Mouse (Mus musculus): ENCODE results near the gene Gm1043.

DNA sequence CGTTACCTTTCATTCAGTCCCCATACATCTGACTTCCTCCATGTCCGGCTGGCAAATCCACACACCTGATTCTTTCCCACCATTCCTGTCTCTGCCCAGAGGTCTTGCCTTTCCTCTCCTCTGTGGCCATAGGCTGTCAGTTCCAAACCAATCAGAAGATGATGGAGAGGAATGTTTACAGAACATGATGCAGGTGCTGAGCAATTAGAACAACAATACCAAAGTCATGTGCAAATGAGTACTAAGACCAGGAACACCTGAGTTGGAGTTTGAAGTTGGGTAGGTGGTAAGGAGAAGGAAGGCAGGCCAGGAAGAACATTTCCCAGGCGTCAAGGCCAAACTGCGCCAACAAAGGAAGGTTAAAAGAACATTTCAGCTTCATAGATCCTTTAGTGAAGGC is 5.7 kb upstream of the Gm1043 start:
- TF ChIP-seq CTCF (IDR thresholded peaks at IDR 0.05; ENCODE audit: extremely low read depth, insufficient read depth, insufficient read length, insufficient replicate concordance) (no peak), POLR2A (IDR thresholded peaks at IDR 0.05; ENCODE audit: low read depth, low read length) (no peak)
